Mouse (Mus musculus) limb, embryonic 11.5 days (tissue): ENCODE measurements around the gene Pcgf5. TPM values are rescaled to one million over a fixed set of nuclear protein-coding genes. Genes with fewer than 3 reads are reported as not detected.
"Not testable (repeated sequence)": the region's sequence is repeated elsewhere in the genome, so short reads cannot be mapped to it uniquely, and the experiment has no call there.

Experiments used
- ATAC-seq: fragments of 200-750 bp; cut with Nextera tagmentation; 2 replicates; pipeline ENCODE4 v1.8.0; 2017; ENCODE audit warnings: low read depth; ENCODE audit not compliant: insufficient number of reproducible peaks, low FRiP score, low TSS enrichment
- DNase-seq: peaks from one replicate; pipeline ENCODE4 v3.0.0-alpha.2; 2015; ENCODE audit warnings: low spot score
- H3K27ac ChIP-seq: fragments of 300-500 bp; sonication (generic); replicated peaks from 2 replicates; pipeline ENCODE4 v1.5.1; 2014; ENCODE audit warnings: low read depth, mild to moderate bottlenecking, low read length
- H3K27me3 ChIP-seq: fragments of 300-500 bp; sonication (generic); 2 replicates; pipeline ENCODE4 v1.6.1; 2014; ENCODE audit warnings: mild to moderate bottlenecking, low read length, mixed read lengths; ENCODE audit not compliant: control insufficient read depth, insufficient read depth
- H3K36me3 ChIP-seq: fragments of 300-500 bp; sonication (generic); 2 replicates; pipeline ENCODE4 v1.6.1; 2014; ENCODE audit warnings: mild to moderate bottlenecking, low read length, moderate library complexity, mixed read lengths; ENCODE audit not compliant: control insufficient read depth, insufficient read depth
- H3K4me1 ChIP-seq: fragments of 300-500 bp; sonication (generic); 2 replicates; pipeline ENCODE4 v1.6.1; 2014; ENCODE audit warnings: low read length, mixed read lengths; ENCODE audit not compliant: control insufficient read depth, insufficient read depth
- H3K4me2 ChIP-seq: fragments of 300-500 bp; sonication (generic); 2 replicates; pipeline ENCODE4 v1.6.1; 2014; ENCODE audit warnings: low read depth, mild to moderate bottlenecking, moderate library complexity; ENCODE audit not compliant: severe bottlenecking
- H3K4me3 ChIP-seq: fragments of 300-500 bp; sonication (generic); 2 replicates; pipeline ENCODE4 v1.5.1; 2014; ENCODE audit warnings: low read depth, low read length
- H3K9ac ChIP-seq: fragments of 300-500 bp; sonication (generic); 2 replicates; pipeline ENCODE4 v1.6.1; 2014; ENCODE audit warnings: mild to moderate bottlenecking, low read length
- H3K9me3 ChIP-seq: fragments of 300-500 bp; sonication (generic); 2 replicates; pipeline ENCODE4 v1.6.1; 2016; ENCODE audit warnings: low read length; ENCODE audit not compliant: control insufficient read depth
- WGBS: fragments of 180-500 bp; shearing (Covaris S2); extraction: QIAGEN DNeasy Blood & Tissue Kit; methylation state at CpG from one replicate; pipeline ENCODE4 v1.1.7; 2014; 5-methylcytosine and 5-hydroxymethylcytosine counted together
- polyA plus RNA-seq: library from polyadenylated mRNA; unstranded; fragments of >200 nt; fragmentation: Nextera tagmentation; extraction: Ambion mirVana; gene quantifications from 2 replicates; pipeline ENCODE4 v1.2.1, GENCODE M21; 2014

The Pcgf5 gene
- polyA plus RNA-seq, 1 experiment from 2014 or later: 3.9 TPM

DNA sequence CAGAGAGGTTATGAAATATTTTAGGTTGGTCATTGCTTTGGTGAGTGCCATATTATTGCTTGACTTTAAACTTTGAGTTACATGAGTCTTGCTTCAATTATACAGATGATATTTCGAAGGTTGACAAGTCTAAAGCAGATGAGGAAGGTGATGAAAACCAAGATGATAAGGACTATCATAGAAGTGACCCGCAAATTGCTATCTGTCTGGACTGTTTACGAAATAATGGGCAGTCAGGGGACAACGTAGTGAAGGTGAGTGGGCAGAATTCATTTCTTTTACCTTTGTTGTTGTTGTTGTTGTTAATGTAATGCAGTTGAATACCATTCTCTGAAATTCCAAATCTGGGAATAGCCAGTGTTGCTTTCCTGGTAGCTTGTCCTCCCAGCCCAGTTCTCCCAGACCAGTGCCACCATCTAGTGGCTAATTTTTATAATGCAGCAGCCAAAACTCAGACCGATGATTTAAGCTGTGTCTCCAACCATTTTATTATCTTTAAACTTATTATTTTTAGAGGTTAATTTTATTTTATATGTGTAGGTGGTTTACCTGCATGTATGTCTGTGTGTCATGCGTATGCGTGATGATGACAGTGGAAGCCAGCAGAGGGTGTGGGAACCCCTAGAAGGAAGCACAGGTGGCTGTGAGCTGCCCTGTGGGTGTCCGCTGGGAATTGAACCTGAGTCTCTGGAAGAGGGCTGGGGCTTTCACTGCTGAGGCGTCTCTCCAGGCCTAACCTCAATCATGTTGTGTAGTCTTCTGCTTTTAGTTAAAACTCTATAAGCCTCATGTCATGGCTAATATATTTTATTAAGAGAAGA, 92.0 kb downstream of the Pcgf5 start:
- DNase-seq (peak; percentile 64), ATAC-seq (no peak)
- H3K4me2 ChIP-seq: no peak overlapping the region
- no peak overlapping the region for H3K27ac ChIP-seq
- H3K4me3 ChIP-seq: no peak overlapping the region
- H3K9me3 ChIP-seq: no peaks in the 10 kb centered on the region
- 55% methylated on average over 9 of the region's 9 CpGs for WGBS
- H3K9ac ChIP-seq: no peak overlapping the region
- H3K36me3 ChIP-seq: no peaks in the 10 kb centered on the region
- no peaks in the 10 kb centered on the region for H3K4me1 ChIP-seq
- no peaks in the 10 kb centered on the region for H3K27me3 ChIP-seq

DNA sequence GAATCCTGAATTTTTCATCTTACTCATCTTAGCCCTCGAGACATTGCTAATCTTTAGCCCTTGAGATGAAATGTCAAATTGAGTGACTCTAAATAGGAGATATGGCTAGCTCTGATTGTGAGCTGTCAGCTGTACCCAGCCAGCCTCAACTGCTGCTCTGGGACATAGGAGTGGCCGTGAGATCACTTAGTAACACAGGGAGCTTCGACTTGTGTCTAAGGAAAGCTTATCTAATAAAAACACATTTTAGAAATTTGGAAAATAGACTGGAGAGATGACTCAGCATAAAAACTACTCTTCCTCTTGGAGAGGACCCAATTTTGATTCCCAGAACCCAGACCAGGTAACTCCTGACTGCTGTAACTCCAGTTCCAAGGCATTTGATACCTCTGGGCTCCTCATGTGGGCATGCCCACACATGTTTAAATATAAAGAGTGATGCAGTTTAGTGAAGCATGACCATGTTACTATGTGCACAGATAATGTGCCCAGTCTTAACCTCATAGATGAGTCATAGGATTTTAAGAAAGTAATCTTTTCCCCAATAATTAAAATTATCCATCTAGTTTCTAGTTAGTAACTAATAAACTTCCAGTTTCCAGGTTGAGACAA, 103.0 kb downstream of the Pcgf5 start:
- Histone ChIP-seq H3K27ac (no peak overlapping the region), H3K9ac (no peak overlapping the region), H3K4me3 (no peak overlapping the region), H3K27me3 (no peaks in the 10 kb centered on the region), H3K4me2 (no peak overlapping the region), H3K9me3 (no peaks in the 10 kb centered on the region), H3K4me1 (no peaks in the 10 kb centered on the region), H3K36me3 (no peaks in the 10 kb centered on the region)
- WGBS: 88% methylated on average over 3 of the region's 3 CpGs
- DNase-seq: no peak
- ATAC-seq: no peak

- no peaks in the 10 kb centered on the region for H3K9me3 ChIP-seq
- H3K4me3 ChIP-seq: no peak overlapping the region
- DNase-seq: no peak
- no peak overlapping the region for H3K4me2 ChIP-seq
- 43% methylated on average over 5 of the region's 5 CpGs for WGBS
- H3K27me3 ChIP-seq: no peaks in the 10 kb centered on the region
- H3K4me1 ChIP-seq: no peaks in the 10 kb centered on the region
- no peak overlapping the region for H3K27ac ChIP-seq
- H3K9ac ChIP-seq: no peak overlapping the region
- no peaks in the 10 kb centered on the region for H3K36me3 ChIP-seq
- no peak for ATAC-seq
These were observed 103.6 kb downstream of the Pcgf5 start for GRCm38 (mm10) chr19:36451731-36452130.

DNA sequence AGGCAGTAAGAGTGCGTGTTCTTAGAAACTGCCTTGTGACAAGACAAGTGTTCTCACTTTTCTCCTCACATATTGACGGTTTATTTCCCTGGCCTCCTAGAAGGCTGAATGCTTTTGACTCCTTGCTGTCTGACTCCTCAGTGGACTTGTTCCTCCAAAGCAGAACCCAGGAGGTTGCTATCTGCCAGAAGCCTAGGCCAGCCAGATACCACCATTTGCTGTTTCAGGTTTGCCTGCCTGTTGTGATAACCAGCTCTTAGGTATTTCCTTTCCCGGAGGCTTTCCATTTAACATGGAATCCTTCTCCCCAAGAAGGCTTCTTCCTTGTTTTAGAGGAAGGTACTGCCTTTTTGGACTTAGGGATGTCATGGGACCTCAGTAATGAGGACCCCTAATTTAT, 104.1 kb downstream of the Pcgf5 start:
- not testable (repeated sequence) for H3K9me3 ChIP-seq, H3K9ac ChIP-seq, H3K27me3 ChIP-seq, H3K4me1 ChIP-seq, H3K4me3 ChIP-seq, H3K27ac ChIP-seq, ATAC-seq, H3K4me2 ChIP-seq, H3K36me3 ChIP-seq, DNase-seq
- 77% methylated on average over 3 of the region's 3 CpGs for WGBS

DNA sequence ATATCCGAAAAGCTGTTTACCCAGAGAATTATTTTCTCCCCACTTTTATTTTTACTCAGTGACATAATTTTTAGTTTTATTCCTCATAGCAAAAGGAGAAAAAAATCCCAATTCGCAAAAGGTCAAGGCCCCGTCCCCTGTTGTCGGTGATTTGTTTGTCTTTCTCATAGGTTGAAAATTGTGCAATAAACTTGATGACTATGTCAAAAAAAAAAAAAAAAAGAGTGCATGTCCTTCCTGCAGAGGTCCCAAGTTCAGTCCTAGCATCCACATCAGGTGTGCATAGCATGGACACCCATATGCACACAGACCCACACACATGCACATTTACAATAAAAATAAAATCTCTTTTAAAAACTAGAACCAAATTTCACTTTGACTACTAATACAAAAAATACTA, 105.3 kb downstream of the Pcgf5 start:
- no peak overlapping the region for H3K4me3 ChIP-seq
- no peak for ATAC-seq

DNA sequence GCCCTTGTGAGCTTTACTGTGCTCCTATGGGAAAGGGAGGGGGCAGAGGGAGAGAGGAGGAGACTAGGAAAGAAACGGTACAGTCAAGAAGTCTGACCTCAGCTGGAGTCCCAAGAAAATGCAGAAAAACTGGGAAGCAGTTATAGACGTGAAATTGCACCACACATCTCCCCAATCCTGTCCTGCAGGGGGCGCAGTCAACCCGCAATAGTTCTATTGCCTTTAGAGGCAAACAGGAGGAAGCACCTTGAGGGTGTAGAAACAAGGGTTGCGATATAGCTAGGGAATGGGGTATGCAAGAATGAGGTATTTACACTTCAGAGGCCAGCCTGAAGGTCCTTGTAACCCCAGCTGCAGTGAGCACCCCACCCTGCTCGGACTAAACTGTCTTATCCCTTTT, 122.0 kb downstream of the Pcgf5 start:
- DNase-seq (peak; percentile 62), ATAC-seq (no peak)
- Histone ChIP-seq H3K9ac (no peak overlapping the region), H3K4me3 (no peak overlapping the region), H3K4me1 (no peaks in the 10 kb centered on the region), H3K36me3 (no peaks in the 10 kb centered on the region), H3K9me3 (no peaks in the 10 kb centered on the region), H3K27ac (no peak overlapping the region), H3K27me3 (no peaks in the 10 kb centered on the region), H3K4me2 (no peak overlapping the region)
- WGBS: 14% methylated on average over 6 of the region's 6 CpGs

More for the DNA sequence above, 105.3 kb downstream of the Pcgf5 start:
- H3K27me3 ChIP-seq: no peaks in the 10 kb centered on the region
- H3K9ac ChIP-seq: no peak overlapping the region
- no peaks in the 10 kb centered on the region for H3K4me1 ChIP-seq
- DNase-seq: no peak
- H3K4me2 ChIP-seq: no peak overlapping the region
- WGBS: 89% methylated on average over 4 of the region's 4 CpGs
- H3K36me3 ChIP-seq: no peaks in the 10 kb centered on the region
- no peak overlapping the region for H3K27ac ChIP-seq
- no peaks in the 10 kb centered on the region for H3K9me3 ChIP-seq

GRCm38 (mm10) chr19:36471325-36471724, 123.2 kb downstream of the Pcgf5 start:
- ATAC-seq (no peak), DNase-seq (no peak)
- Histone ChIP-seq H3K4me1 (no peaks in the 10 kb centered on the region), H3K27me3 (no peaks in the 10 kb centered on the region), H3K9me3 (no peaks in the 10 kb centered on the region), H3K27ac (no peak overlapping the region), H3K4me3 (no peak overlapping the region), H3K9ac (no peak overlapping the region), H3K4me2 (no peak overlapping the region), H3K36me3 (no peaks in the 10 kb centered on the region)
- 87% methylated on average over 3 of the region's 3 CpGs for WGBS

DNA sequence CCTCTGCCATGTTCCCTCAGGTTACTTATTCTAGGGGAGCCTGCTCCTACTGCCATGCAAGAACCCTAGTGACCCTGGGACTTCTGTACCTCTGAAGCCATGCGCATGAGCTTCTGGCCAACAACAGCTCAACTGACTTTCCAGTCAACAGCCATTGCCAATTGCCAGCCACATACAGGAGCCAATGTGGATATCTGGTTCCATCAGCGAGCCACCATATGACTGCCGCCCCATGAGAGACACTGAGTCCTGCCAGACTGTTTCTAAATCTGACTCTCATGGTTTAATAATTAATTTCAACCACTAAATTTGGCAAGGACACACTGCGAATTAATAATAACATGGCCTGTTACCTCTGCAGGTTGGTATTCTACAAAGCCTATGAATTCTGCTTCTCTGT, 128.5 kb downstream of the Pcgf5 start:
- Histone ChIP-seq H3K9me3 (no peaks in the 10 kb centered on the region), H3K27me3 (no peaks in the 10 kb centered on the region), H3K4me1 (no peaks in the 10 kb centered on the region), H3K36me3 (no peaks in the 10 kb centered on the region), H3K27ac (no peak overlapping the region), H3K4me2 (no peak overlapping the region), H3K4me3 (no peak overlapping the region), H3K9ac (no peak overlapping the region)
- 93% methylated on average over 4 of the region's 4 CpGs for WGBS
- DNase-seq: no peak
- ATAC-seq: no peak
